10 mouse cellular contexts compared by ENCODE assay signal in genomic region chr9:27307265-27307664, GRCm38 (mm10). TPM values are rescaled to one million over a fixed set of nuclear protein-coding genes. Genes with fewer than 3 reads are reported as not detected.
DNase-seq lines count a peak whose midpoint lies in the region; ATAC-seq and TF ChIP-seq lines count a peak whose summit lies in the region.
"Had no signal": no experiment of that assay in that cellular context is flagged by ENCODE, and none has a peak within 500 bp of the region (broad histone marks: within the 10 kb centered on the region; RNA-seq: fewer than 3 reads in every experiment).

No protein-coding gene starts in this region.

- peak overlapping the region; percentile 48 for H3K9ac ChIP-seq in hindbrain, embryonic 16.5 days (ENCODE audit: low read depth, low read length)
- H3K9ac ChIP-seq: limb, embryonic 15.5 days had no signal

- H3K27me3 ChIP-seq in hindbrain, embryonic 16.5 days (replicated peaks; ENCODE audit: control insufficient read depth, insufficient read depth, low read length), result no peaks in the 10 kb centered on the region

- WGBS in hindbrain, embryonic 16.5 days, result 4% methylated on average over 3 of the region's 3 CpGs

- no peaks in the 10 kb centered on the region for H3K9me3 ChIP-seq in hindbrain, embryonic 16.5 days (ENCODE audit: control insufficient read depth, low read length)
- H3K9me3 ChIP-seq: limb, embryonic 15.5 days had no signal

- H3K27ac ChIP-seq in gastrocnemius, adult 2 months, result no peak overlapping the region
- peak overlapping the region; percentile 79 for H3K27ac ChIP-seq in hindbrain, embryonic 16.5 days (ENCODE audit: low read depth, low read length)
- H3K27ac ChIP-seq: limb, embryonic 15.5 days had no signal

- intact Hi-C loops in gastrocnemius, adult 2 months (cut with DNase I), result no loop called here

- peaks cover 52% of the 10 kb centered on the region for H3K4me1 ChIP-seq in hindbrain, embryonic 16.5 days (ENCODE audit: control insufficient read depth, insufficient read depth, low read depth, low read length)

- H3K4me3 ChIP-seq in gastrocnemius, adult 2 months, result no peak overlapping the region
- H3K4me3 ChIP-seq in hindbrain, embryonic 16.5 days (ENCODE audit: low read length), result no peak overlapping the region
- H3K4me3 ChIP-seq: limb, embryonic 15.5 days had no signal

- TF ChIP-seq CTCF in gastrocnemius, adult 2 months (IDR thresholded peaks at IDR 0.05), result no peak

- H3K36me3 ChIP-seq in hindbrain, embryonic 16.5 days (ENCODE audit: control insufficient read depth, insufficient read depth, low read length), result peaks cover 4% of the 10 kb centered on the region; the same call in 1 of the 2 replicates
- H3K36me3 ChIP-seq: limb, embryonic 15.5 days had no signal

- ATAC-seq in hindbrain, embryonic 16.5 days, result peak; percentile 85

- peak; percentile 40 for DNase-seq in gastrocnemius, adult 2 months
- no peak for DNase-seq in gastrocnemius, postnatal 10 days
- DNase-seq in cerebellum, postnatal 25 days, result peak; percentile 78 to 84
- DNase-seq in retina, postnatal 1 day, result peak; percentile 60
- DNase-seq in adrenal gland, postnatal 14 days, result no peak
- no peak for DNase-seq in lung, postnatal 25 days (ENCODE audit: low spot score)
- no peak for DNase-seq in yolk sac, embryonic 10.5 days (ENCODE audit: low spot score)
- DNase-seq: adrenal gland, adult 8-10 months had no signal

- no peak overlapping the region; the same call in 1 of the 2 replicates for H3K4me2 ChIP-seq in hindbrain, embryonic 16.5 days (ENCODE audit: low read length)
- H3K4me2 ChIP-seq: limb, embryonic 15.5 days had no signal

RNA-seq across cellular contexts. Expression of gene Igsf9b, which starts 8.3 kb away (rescaled TPM):
- 1 to 10 TPM; 4.0 to 4.3 TPM for total RNA-seq in gastrocnemius, adult 2 months (2021)
- 1 to 10 TPM; 4.6 to 7.4 TPM for total RNA-seq in gastrocnemius, postnatal 10 days (2021)
- polyA plus RNA-seq in hindbrain, embryonic 16.5 days (2015; fragmentation: Nextera tagmentation; extraction: Ambion mirVana), result 25.6 and 26.8 TPM in 2 replicates
- total RNA-seq in adrenal gland, postnatal 14 days (2021), result 4.0 and 4.8 TPM in 2 replicates

Comparison
In these comparisons a context has a peak if more than half of its experiments do, and no peak if none do; other contexts are left out.
1. DNase-seq: peak in gastrocnemius, adult 2 months (single experiment), cerebellum, postnatal 25 days (2 of 2) and retina, postnatal 1 day (single experiment); none in gastrocnemius, postnatal 10 days (single experiment), adrenal gland, postnatal 14 days (single experiment), lung, postnatal 25 days (single experiment) and yolk sac, embryonic 10.5 days (single experiment).